Mouse (Mus musculus): Measurements from ENCODE around the gene Gm26602.

DNA sequence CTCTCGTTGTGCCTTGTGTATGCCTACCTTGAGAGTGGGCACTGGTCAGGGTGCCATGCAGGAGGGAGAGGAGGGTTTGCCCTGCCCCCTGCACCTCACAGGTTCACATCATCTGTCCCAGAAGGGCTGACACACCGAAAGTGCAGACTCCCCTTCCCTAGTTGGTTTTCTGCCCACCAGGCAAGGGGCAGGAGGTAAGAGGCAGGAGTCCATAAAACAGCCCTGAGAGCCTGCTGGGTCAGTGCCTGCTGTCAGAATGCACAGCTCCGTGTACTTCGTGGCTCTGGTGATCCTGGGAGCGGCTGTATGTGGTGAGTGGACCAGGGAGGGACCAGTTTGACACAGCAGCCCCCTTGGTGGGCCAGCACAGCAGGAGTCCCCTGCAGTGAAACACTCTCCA, 20.0 kb upstream of the Gm26602 start, which contains the start of gene Cfd:
- no peak for TF ChIP-seq CTCF (IDR thresholded peaks at IDR 0.05; ENCODE audit: borderline replicate concordance, insufficient read depth, low read depth, low read length)
- TF ChIP-seq POLR2A (IDR thresholded peaks at IDR 0.05; ENCODE audit: borderline replicate concordance, insufficient read depth, low read length) = no peak

Measured in cerebellum, adult 2 months (tissue).